Mouse (Mus musculus) kidney, embryonic 15.5 days (tissue): ENCODE data around the gene Sema6d. TPM values are rescaled to one million over a fixed set of nuclear protein-coding genes. Genes with fewer than 3 reads are reported as not detected.

Source experiments
- ATAC-seq: fragments of 200-750 bp; cut with Nextera tagmentation; replicated peaks from 2 replicates; pipeline ENCODE4 v1.8.0; 2017; ENCODE audit warnings: moderate TSS enrichment; ENCODE audit not compliant: low FRiP score
- H3K27ac ChIP-seq: fragments of 300-500 bp; sonication (generic); 2 replicates; pipeline ENCODE4 v1.5.1; 2015; ENCODE audit warnings: mild to moderate bottlenecking, inconsistent platforms
- H3K27me3 ChIP-seq: fragments of 300-500 bp; sonication (generic); 2 replicates; pipeline ENCODE4 v1.6.1; 2015; ENCODE audit warnings: inconsistent platforms
- H3K36me3 ChIP-seq: fragments of 300-500 bp; sonication (generic); 2 replicates; pipeline ENCODE4 v1.6.1; 2015; ENCODE audit warnings: inconsistent platforms
- H3K4me1 ChIP-seq: fragments of 300-500 bp; sonication (generic); 2 replicates; pipeline ENCODE4 v1.6.1; 2015; ENCODE audit warnings: inconsistent platforms
- H3K4me2 ChIP-seq: fragments of 300-500 bp; sonication (generic); 2 replicates; pipeline ENCODE4 v1.6.1; 2015; ENCODE audit warnings: moderate library complexity, mild to moderate bottlenecking, inconsistent platforms
- H3K4me3 ChIP-seq: fragments of 300-500 bp; sonication (generic); replicated peaks from 2 replicates; pipeline ENCODE4 v1.5.1; 2015; ENCODE audit warnings: mild to moderate bottlenecking, inconsistent platforms
- H3K9ac ChIP-seq: fragments of 300-500 bp; sonication (generic); 2 replicates; pipeline ENCODE4 v1.6.1; 2015; ENCODE audit warnings: mild to moderate bottlenecking, inconsistent platforms
- H3K9me3 ChIP-seq: fragments of 300-500 bp; sonication (generic); replicated peaks from 2 replicates; pipeline ENCODE4 v1.6.1; 2016; ENCODE audit warnings: inconsistent platforms
- WGBS: fragments of 180-500 bp; shearing (Covaris S2); methylation state at CpG from one replicate; pipeline ENCODE4 v1.1.7; 2015; ENCODE audit warnings: mixed read lengths; 5-methylcytosine and 5-hydroxymethylcytosine counted together
- polyA plus RNA-seq: library from polyadenylated mRNA; unstranded; fragments of >200 nt; fragmentation: Nextera tagmentation; extraction: Ambion mirVana; gene quantifications from 2 replicates; pipeline ENCODE4 v1.2.1, GENCODE M21; 2015

Sema6d gene
- polyA plus RNA-seq, 1 experiment from 2014 or later, result 9.5 TPM

- Histone ChIP-seq H3K4me3 (no peak overlapping the region), H3K27ac (no peak overlapping the region), H3K4me2 (no peak overlapping the region), H3K9me3 (no peaks in the 10 kb centered on the region), H3K9ac (no peak overlapping the region), H3K27me3 (no peaks in the 10 kb centered on the region), H3K36me3 (no peaks in the 10 kb centered on the region), H3K4me1 (no peaks in the 10 kb centered on the region)
- 84% methylated on average over 2 of the region's 2 CpGs for WGBS
- ATAC-seq, result no peak
These were observed 99.5 kb downstream of the Sema6d start for GRCm38 (mm10) chr2:124189271-124189670.

GRCm38 (mm10) chr2:124194041-124194440, 104.3 kb downstream of the Sema6d start:
- no peak for ATAC-seq
- 88% methylated on average over 5 of the region's 5 CpGs for WGBS
- Histone ChIP-seq H3K9ac (no peak overlapping the region), H3K36me3 (no peaks in the 10 kb centered on the region), H3K4me1 (no peaks in the 10 kb centered on the region), H3K9me3 (no peaks in the 10 kb centered on the region), H3K27me3 (no peaks in the 10 kb centered on the region), H3K4me3 (no peak overlapping the region), H3K27ac (no peak overlapping the region), H3K4me2 (no peak overlapping the region)

GRCm38 (mm10) chr2:124201493-124201892, 111.7 kb downstream of the Sema6d start:
- H3K36me3 ChIP-seq, result no peaks in the 10 kb centered on the region
- H3K4me2 ChIP-seq, result no peak overlapping the region
- no peaks in the 10 kb centered on the region for H3K4me1 ChIP-seq
- no peaks in the 10 kb centered on the region for H3K9me3 ChIP-seq
- ATAC-seq, result no peak
- H3K4me3 ChIP-seq, result no peak overlapping the region
- no peak overlapping the region for H3K27ac ChIP-seq
- no peaks in the 10 kb centered on the region for H3K27me3 ChIP-seq
- WGBS, result 83% methylated on average over 5 of the region's 5 CpGs
- H3K9ac ChIP-seq, result no peak overlapping the region

GRCm38 (mm10) chr2:124202475-124202990, 112.8 kb downstream of the Sema6d start:
- WGBS, result 47% methylated on average over 4 of the region's 4 CpGs
- no peak overlapping the region for H3K9ac ChIP-seq
- H3K4me2 ChIP-seq, result no peak overlapping the region

DNA sequence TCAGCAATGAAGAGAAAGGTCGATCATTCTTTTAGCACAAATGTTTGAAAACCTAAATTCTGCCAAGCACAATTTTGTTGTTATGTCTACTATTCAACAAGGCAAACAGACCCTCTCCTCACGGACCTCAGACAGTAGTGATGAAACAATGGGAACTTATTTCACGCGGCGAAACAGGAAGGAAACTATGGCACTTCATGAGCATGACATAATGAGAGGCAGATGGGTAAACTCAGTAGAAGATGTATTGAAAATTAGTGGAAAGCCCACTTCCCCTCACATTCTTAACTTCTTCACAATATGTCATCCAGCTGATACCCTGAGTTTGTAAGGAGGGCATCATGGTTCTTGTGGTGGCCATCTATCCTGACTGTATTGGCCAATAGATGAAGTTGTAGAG, 116.0 kb downstream of the Sema6d start:
- WGBS, result 83% methylated on average over 5 of the region's 5 CpGs
- Histone ChIP-seq H3K4me1 (no peaks in the 10 kb centered on the region), H3K9ac (no peak overlapping the region), H3K36me3 (no peaks in the 10 kb centered on the region), H3K4me3 (no peak overlapping the region), H3K27me3 (no peaks in the 10 kb centered on the region), H3K4me2 (no peak overlapping the region), H3K9me3 (no peaks in the 10 kb centered on the region), H3K27ac (no peak overlapping the region)
- no peak for ATAC-seq

More at GRCm38 (mm10) chr2:124202475-124202990, 112.8 kb downstream of the Sema6d start:
- Histone ChIP-seq H3K36me3 (no peaks in the 10 kb centered on the region), H3K4me1 (no peaks in the 10 kb centered on the region), H3K4me3 (no peak overlapping the region), H3K27me3 (no peaks in the 10 kb centered on the region), H3K27ac (no peak overlapping the region), H3K9me3 (no peaks in the 10 kb centered on the region)
- ATAC-seq, result no peak

- Histone ChIP-seq H3K4me3 (no peak overlapping the region), H3K27me3 (no peaks in the 10 kb centered on the region), H3K4me2 (no peak overlapping the region), H3K9ac (no peak overlapping the region), H3K9me3 (no peaks in the 10 kb centered on the region), H3K36me3 (no peaks in the 10 kb centered on the region), H3K4me1 (no peaks in the 10 kb centered on the region), H3K27ac (no peak overlapping the region)
- no peak for ATAC-seq
- WGBS, result 58% methylated on average over 2 of the region's 2 CpGs
These were observed 118.5 kb downstream of the Sema6d start for GRCm38 (mm10) chr2:124208251-124208650.

GRCm38 (mm10) chr2:124223559-124223958, 133.8 kb downstream of the Sema6d start:
- Histone ChIP-seq H3K9me3 (no peaks in the 10 kb centered on the region), H3K4me1 (no peaks in the 10 kb centered on the region), H3K27ac (no peak overlapping the region), H3K27me3 (no peaks in the 10 kb centered on the region), H3K36me3 (no peaks in the 10 kb centered on the region), H3K9ac (no peak overlapping the region), H3K4me3 (no peak overlapping the region), H3K4me2 (no peak overlapping the region)
- no peak for ATAC-seq
- 72% methylated on average over 7 of the region's 7 CpGs for WGBS

DNA sequence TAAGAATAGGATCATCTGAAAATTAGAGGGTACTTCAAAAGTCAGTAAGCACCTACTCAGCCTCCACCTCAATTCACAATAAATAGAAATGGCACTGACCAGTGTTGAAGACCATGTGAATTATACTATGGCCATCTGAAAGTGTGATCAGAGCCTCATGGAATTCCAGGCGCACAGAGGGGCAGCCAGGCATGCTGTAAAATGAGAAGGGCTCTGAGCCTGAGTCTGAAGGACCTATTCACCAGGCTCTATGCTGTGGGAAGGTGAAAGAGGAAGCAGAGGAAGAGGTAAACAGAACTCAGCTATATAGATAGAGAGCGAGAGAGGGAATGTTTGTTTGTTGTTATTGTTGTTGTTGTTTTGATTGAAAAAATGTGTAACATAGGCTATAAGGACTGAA, 134.6 kb downstream of the Sema6d start:
- H3K27me3 ChIP-seq, result no peaks in the 10 kb centered on the region
- peak; percentile 74; the same call in 1 of the 2 replicates for ATAC-seq
- no peak overlapping the region for H3K9ac ChIP-seq
- no peaks in the 10 kb centered on the region for H3K4me1 ChIP-seq
- H3K4me2 ChIP-seq, result no peak overlapping the region
- no peaks in the 10 kb centered on the region for H3K36me3 ChIP-seq
- WGBS, result 48% methylated on average over 2 of the region's 2 CpGs
- H3K4me3 ChIP-seq, result no peak overlapping the region
- H3K9me3 ChIP-seq, result no peaks in the 10 kb centered on the region
- H3K27ac ChIP-seq, result no peak overlapping the region

DNA sequence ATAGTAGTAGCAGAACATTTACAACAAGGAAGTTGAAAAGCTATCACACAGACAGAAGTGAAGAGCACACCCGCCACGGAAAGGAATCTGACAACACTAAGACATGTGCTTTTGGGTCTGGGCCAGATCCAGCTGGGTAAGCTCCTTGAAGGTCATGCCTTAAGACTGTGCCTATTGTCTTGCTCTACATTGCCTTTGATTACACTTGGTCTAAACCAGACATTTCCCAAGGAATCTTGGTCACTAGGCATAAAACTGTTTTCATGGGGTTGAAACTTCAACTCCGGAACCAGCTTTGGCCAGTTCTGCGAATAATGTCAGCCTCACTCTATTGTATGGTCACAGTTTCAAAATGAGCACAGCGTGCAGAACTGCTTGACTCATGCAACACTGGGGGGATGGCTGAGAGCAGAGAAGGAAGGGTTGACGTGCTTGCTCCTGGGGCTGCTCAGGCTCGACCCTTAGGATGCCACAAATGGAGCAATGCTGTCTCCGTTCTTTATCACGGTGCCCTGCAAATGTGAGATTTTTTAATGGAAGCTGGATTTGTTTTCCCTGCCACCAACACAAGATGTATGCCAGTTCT, 145.0 kb downstream of the Sema6d start:
- no peaks in the 10 kb centered on the region for H3K4me1 ChIP-seq
- H3K9ac ChIP-seq, result no peak overlapping the region
- no peaks in the 10 kb centered on the region for H3K36me3 ChIP-seq
- no peaks in the 10 kb centered on the region for H3K9me3 ChIP-seq
- no peaks in the 10 kb centered on the region for H3K27me3 ChIP-seq
- 87% methylated on average over 9 of the region's 9 CpGs for WGBS
- no peak overlapping the region for H3K27ac ChIP-seq
- H3K4me2 ChIP-seq, result no peak overlapping the region
- no peak overlapping the region for H3K4me3 ChIP-seq
- no peak for ATAC-seq

GRCm38 (mm10) chr2:124235237-124236055, 145.7 kb downstream of the Sema6d start:
- WGBS, result 64% methylated on average over 6 of the region's 6 CpGs
- Histone ChIP-seq H3K27ac (no peak overlapping the region), H3K4me1 (no peaks in the 10 kb centered on the region), H3K4me2 (no peak overlapping the region), H3K27me3 (no peaks in the 10 kb centered on the region), H3K9ac (no peak overlapping the region), H3K4me3 (no peak overlapping the region), H3K9me3 (no peaks in the 10 kb centered on the region), H3K36me3 (no peaks in the 10 kb centered on the region)
- no peak for ATAC-seq

DNA sequence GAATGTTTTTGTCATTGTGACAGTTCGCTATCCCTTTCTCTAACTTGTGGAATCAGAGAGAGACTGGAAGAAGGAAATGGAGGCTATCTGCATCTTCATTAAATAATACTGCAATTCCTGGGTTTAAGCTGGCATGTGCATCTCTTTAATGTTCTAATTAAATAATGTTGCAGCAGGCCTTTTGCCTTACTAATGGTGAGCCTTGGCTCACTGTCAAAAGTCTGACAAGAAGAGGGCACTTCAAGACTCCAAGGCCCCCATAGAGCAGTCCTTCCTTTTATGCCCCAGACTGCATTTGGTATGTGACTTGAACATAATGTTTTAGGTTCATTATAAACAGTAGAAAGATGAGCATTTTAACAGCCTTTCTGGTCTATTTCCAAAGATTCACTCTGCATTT, 147.1 kb downstream of the Sema6d start:
- no peaks in the 10 kb centered on the region for H3K36me3 ChIP-seq
- H3K27ac ChIP-seq, result no peak overlapping the region
- H3K9me3 ChIP-seq, result no peaks in the 10 kb centered on the region
- H3K4me3 ChIP-seq, result no peak overlapping the region
- no peak overlapping the region for H3K9ac ChIP-seq
- ATAC-seq, result no peak
- WGBS, result 93% methylated on average over 1 of the region's 1 CpGs
- no peaks in the 10 kb centered on the region for H3K4me1 ChIP-seq
- no peaks in the 10 kb centered on the region for H3K27me3 ChIP-seq
- no peak overlapping the region for H3K4me2 ChIP-seq

DNA sequence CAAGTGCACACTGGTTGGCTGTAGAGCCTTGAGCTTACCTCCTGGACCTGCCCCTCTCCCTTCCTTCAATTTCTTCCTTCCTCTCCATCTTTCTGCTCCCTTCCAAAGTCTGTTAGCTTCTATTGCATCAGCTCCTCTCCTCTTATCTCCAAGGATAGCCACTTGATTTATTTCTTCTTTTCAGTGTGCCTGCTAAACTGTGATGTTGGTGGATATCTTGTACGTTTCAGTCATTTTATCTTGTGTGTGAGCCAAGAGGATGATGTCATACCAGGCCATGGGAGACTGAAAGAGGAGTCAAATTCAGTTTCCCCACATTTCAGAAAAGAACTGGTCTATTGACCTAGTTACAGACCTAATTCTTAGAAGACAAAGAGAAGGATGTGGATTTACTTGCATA, 153.8 kb downstream of the Sema6d start:
- Histone ChIP-seq H3K4me3 (no peak overlapping the region), H3K4me1 (no peaks in the 10 kb centered on the region), H3K9me3 (no peaks in the 10 kb centered on the region), H3K27me3 (no peaks in the 10 kb centered on the region), H3K36me3 (no peaks in the 10 kb centered on the region), H3K27ac (no peak overlapping the region), H3K9ac (no peak overlapping the region), H3K4me2 (no peak overlapping the region)
- no peak for ATAC-seq
- WGBS, result 49% methylated on average over 1 of the region's 1 CpGs
